Mouse (Mus musculus) gastrocnemius, adult 18-20 months (tissue): ENCODE measurements around the gene Baz2a. TPM values are rescaled to one million over a fixed set of nuclear protein-coding genes. Genes with fewer than 3 reads are reported as not detected.
A peak's percentile ranks its signal among the peaks of the same experiment; 100 is the strongest.

ENCODE experiments used
- DNase-seq: peaks from one replicate; pipeline ENCODE4 v3.0.0; 2021; ENCODE audit warnings: low spot score
- microRNA-seq: library from miRNA; unstranded; fragments of <30 nt; microRNA quantifications from one replicate; pipeline ENCODE4 v1.2.0, GENCODE M21; 2021
- total RNA-seq, 2 experiments: library from RNA; stranded (reverse); gene quantifications; 2 replicates each; pipeline ENCODE4 v1.2.3; 2021

The Baz2a gene
- total RNA-seq, 2 experiments from 2014 or later: 12.4 to 13.9 TPM

GRCm38 (mm10) chr10:128175996-128176755, 84.8 kb downstream of the Baz2a start:
- peak; percentile 75 for DNase-seq

GRCm38 (mm10) chr10:128177316-128177715, 85.9 kb downstream of the Baz2a start:
- no peak for DNase-seq

Small RNAs within 50 kb of the gene (microRNA-seq; reads per million reads assigned to microRNA genes)
- 22.2 reads per million, percentile 38 among the genes with 10 or more reads in this experiment for gene Mir677

Other genes with a start within 250 kb of the Baz2a start
- not detected for gene Rdh19, start 241.6 kb upstream of the Baz2a start, total RNA-seq
- gene Rdh16f2, start 225.1 kb upstream of the Baz2a start, total RNA-seq: not detected
- under 1 TPM in 1 of 2 experiments, not detected in 1; 0.38 TPM for gene Rdh7, start 202.8 kb upstream of the Baz2a start, total RNA-seq
- not detected for gene Sdr9c7, start 193.1 kb upstream of the Baz2a start, total RNA-seq
- not detected for gene Hsd17b6, start 84.0 kb upstream of the Baz2a start, total RNA-seq
- 1 to 10 TPM in 1 of 2 experiments, under 1 TPM in 1; 0.64 to 1.0 TPM for gene Prim1, start 76.4 kb upstream of the Baz2a start, total RNA-seq
- 100 to 1,000 TPM; 382 to 392 TPM for gene Naca, start 56.0 kb upstream of the Baz2a start, total RNA-seq
- gene Ptges3, start 32.6 kb upstream of the Baz2a start, total RNA-seq: 10 to 100 TPM; 72.1 to 87.9 TPM
- gene Atp5b, start 8.3 kb upstream of the Baz2a start, total RNA-seq: 1,000 to 10,000 TPM; 3,383 to 3,450 TPM
- 10 to 100 TPM; 61.7 to 69.1 TPM for gene Rbms2, start 88.7 kb downstream of the Baz2a start, total RNA-seq
- under 1 TPM; 0.43 TPM for gene Gls2, start 102.9 kb downstream of the Baz2a start, total RNA-seq
- 10 to 100 TPM; 33.0 to 34.6 TPM for gene Spryd4, start 120.2 kb downstream of the Baz2a start, total RNA-seq
- gene Mip, start 134.3 kb downstream of the Baz2a start, total RNA-seq: not detected
- gene Timeless, start 140.5 kb downstream of the Baz2a start, total RNA-seq: 1 to 10 TPM; 2.1 to 3.2 TPM
- gene Apon, start 162.5 kb downstream of the Baz2a start, total RNA-seq: under 1 TPM in 1 of 2 experiments, not detected in 1; 0.21 TPM
- under 1 TPM in 1 of 2 experiments, not detected in 1; 0.28 TPM for gene Apof, start 177.1 kb downstream of the Baz2a start, total RNA-seq
- gene Stat2, start 179.0 kb downstream of the Baz2a start, total RNA-seq: 1 to 10 TPM; 2.7 to 5.2 TPM
- gene Il23a, start 207.2 kb downstream of the Baz2a start, total RNA-seq: not detected
- gene Pan2, start 211.8 kb downstream of the Baz2a start, total RNA-seq: 1 to 10 TPM; 3.3 to 3.7 TPM
- 10 to 100 TPM; 46.4 to 48.3 TPM for gene Cnpy2, start 230.9 kb downstream of the Baz2a start, total RNA-seq
- gene Cs, start 246.2 kb downstream of the Baz2a start, total RNA-seq: 100 to 1,000 TPM; 561 to 590 TPM